Mouse (Mus musculus): ENCODE measurements around the gene Nlrp1a. TPM values are rescaled to one million over a fixed set of nuclear protein-coding genes. Genes with fewer than 3 reads are reported as not detected.

Nlrp1a gene
- 0.04 and 0.12 TPM in 2 replicates for polyA plus RNA-seq (2016; fragmentation: Nextera tagmentation; extraction: Ambion mirVana)

DNA sequence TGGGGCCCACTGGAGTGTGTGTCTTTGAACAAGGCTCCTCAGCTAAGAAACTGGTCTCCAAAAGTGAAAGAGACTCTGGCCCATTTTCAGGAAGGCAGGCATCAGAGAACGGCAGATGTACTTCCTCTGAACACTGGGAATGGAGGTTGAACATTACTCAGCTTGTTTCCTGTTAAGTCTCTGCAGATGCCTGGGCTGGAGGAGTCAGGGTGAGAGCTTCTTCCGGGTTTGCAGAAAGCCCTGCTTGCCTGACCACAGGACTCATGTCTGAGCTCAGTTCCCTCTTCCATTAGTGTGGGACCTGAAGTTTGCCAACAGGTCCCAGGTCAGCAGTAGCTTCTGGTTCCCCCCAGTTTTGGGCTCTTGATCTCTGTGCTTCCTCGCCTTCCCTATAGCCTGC, at the start of gene Nlrp1a:
TSS of gene Nlrp1a (minus strand) at position 44 of the 400 bp plus-strand sequence.
- Histone ChIP-seq H3K9me3 (no peaks in the 10 kb centered on the region), H3K4me1 (no peaks in the 10 kb centered on the region), H3K4me3 (no peak within 1 kb of the TSS), H3K9ac (replicated peaks) (no peak within 1 kb of the TSS), H3K4me2 (replicated peaks) (no peak within 1 kb of the TSS), H3K27me3 (no peaks in the 10 kb centered on the region), H3K27ac (replicated peaks) (no peak within 1 kb of the TSS), H3K36me3 (no peaks in the 10 kb centered on the region)
- WGBS, result 82% methylated on average over 3 of the region's 3 CpGs
- ATAC-seq (ENCODE audit: low FRiP score, low read depth), result no peak

DNA sequence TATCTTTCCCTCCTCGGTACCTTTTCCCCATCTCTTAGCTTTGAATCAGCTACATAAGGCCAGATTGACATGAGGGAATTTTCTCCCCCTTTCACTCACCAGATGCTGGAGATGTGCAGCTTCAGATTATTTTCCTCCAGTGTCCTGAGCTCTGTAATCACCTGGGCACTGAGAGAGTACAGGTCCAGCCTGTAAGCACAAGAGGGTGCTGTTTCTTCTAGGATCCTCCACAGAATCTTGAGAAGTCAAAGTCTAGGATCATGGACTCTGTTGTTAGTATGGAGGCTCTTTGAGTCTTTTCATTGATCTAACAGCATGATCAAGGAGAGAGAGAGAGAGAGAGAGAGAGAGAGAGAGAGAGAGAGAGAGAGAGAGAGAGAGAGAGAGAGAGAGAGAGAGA, 25.1 kb upstream of the Nlrp1a start:
- Histone ChIP-seq H3K4me1 (no peaks in the 10 kb centered on the region), H3K27ac (replicated peaks) (no peak overlapping the region), H3K4me2 (replicated peaks) (no peak overlapping the region), H3K27me3 (no peaks in the 10 kb centered on the region), H3K9me3 (no peaks in the 10 kb centered on the region), H3K9ac (replicated peaks) (no peak overlapping the region), H3K36me3 (no peaks in the 10 kb centered on the region), H3K4me3 (no peak overlapping the region)
- WGBS, result 68% methylated on average over 1 of the region's 1 CpGs
- no peak for ATAC-seq (ENCODE audit: low FRiP score, low read depth)

DNA sequence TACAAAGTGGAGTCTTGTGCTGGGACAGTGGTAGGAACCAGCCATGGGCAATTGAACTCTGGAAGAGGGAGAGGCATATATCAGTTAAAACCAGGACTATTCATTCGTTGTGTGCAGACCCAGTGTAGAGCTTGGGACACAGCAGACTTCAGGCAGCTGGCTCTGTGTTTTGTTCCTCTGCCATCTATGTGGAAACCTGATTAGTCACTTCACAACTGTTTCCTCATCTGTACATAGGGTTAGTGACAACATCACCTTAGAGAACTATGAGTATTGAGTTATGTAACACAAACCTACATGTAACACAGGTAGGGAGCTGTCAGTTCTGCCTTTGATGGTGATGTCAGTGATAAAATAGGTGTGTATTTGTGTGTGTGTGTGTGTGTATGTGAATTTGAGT, 19.6 kb upstream of the Nlrp1a start:
- Histone ChIP-seq H3K4me1 (no peaks in the 10 kb centered on the region), H3K9ac (replicated peaks) (no peak overlapping the region), H3K4me3 (no peak overlapping the region), H3K4me2 (replicated peaks) (no peak overlapping the region), H3K27me3 (no peaks in the 10 kb centered on the region), H3K9me3 (no peaks in the 10 kb centered on the region), H3K27ac (replicated peaks) (no peak overlapping the region), H3K36me3 (no peaks in the 10 kb centered on the region)
- WGBS, result 76% methylated on average over 1 of the region's 1 CpGs
- no peak for ATAC-seq (ENCODE audit: low FRiP score, low read depth)

DNA sequence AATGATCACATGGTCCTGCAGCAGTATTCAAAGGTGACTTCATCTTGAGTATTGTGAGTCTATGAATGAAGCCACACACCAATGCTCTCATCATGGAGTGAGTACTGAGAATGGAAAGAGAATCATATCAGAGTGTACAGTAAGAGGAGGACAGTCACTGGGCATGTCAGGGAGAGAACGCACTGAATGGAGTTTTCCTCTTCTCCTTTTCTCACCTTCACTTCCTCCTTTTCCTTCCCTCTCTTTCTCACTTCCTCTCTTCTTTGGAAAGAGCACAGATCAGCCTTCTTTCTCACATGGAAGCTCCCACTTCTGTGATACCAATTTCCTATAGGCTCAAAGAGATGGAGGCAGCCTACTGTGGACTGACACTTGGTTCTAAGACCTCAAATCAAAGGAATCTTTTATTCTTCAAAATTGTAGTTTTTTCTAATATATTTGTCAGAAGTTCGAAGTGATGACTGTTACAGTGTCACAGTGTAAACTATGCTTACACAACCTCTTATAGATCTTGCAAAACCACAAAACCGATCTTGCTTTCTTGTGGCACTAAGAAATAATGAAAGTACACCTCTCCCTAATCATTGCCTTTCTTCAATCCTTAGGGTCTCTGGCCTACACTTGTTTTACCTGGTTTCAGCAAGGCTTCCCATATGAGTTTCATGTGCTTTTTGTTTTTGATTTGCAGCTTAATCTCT, 15.1 kb upstream of the Nlrp1a start:
- no peaks in the 10 kb centered on the region for H3K4me1 ChIP-seq
- H3K4me2 ChIP-seq (replicated peaks), result no peak overlapping the region
- H3K9ac ChIP-seq (replicated peaks), result no peak overlapping the region
- no peak overlapping the region for H3K27ac ChIP-seq (replicated peaks)
- no peak for ATAC-seq (ENCODE audit: low FRiP score, low read depth)
- 75% methylated on average over 3 of the region's 3 CpGs for WGBS
- no peak overlapping the region for H3K4me3 ChIP-seq
- no peaks in the 10 kb centered on the region for H3K9me3 ChIP-seq
- H3K27me3 ChIP-seq, result no peaks in the 10 kb centered on the region
- H3K36me3 ChIP-seq, result no peaks in the 10 kb centered on the region

DNA sequence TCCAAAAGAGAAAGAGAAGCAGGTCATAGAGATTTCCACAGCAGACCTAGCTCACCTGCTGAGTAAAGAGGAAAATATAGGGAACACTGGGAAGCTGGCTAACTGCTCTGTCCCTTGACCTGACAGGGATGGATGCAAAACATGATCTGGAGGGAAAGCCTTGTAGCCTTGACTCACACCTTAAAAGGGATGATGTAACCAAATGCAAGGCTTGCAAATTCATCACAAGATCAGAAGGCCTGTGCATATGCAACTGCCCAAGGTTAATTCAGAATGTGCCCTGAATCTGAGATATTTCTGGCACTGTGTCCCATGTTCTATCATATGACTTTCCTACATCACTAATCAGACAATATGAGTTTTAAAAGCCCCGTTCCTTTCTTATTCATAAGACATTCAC, 10.8 kb upstream of the Nlrp1a start:
- H3K9ac ChIP-seq (replicated peaks), result no peak overlapping the region
- no peak overlapping the region for H3K4me3 ChIP-seq
- H3K9me3 ChIP-seq, result no peaks in the 10 kb centered on the region
- 78% methylated on average over 1 of the region's 1 CpGs for WGBS
- no peak for ATAC-seq (ENCODE audit: low FRiP score, low read depth)
- no peaks in the 10 kb centered on the region for H3K4me1 ChIP-seq
- H3K27ac ChIP-seq (replicated peaks), result no peak overlapping the region
- H3K36me3 ChIP-seq, result no peaks in the 10 kb centered on the region
- no peak overlapping the region for H3K4me2 ChIP-seq (replicated peaks)
- no peaks in the 10 kb centered on the region for H3K27me3 ChIP-seq

DNA sequence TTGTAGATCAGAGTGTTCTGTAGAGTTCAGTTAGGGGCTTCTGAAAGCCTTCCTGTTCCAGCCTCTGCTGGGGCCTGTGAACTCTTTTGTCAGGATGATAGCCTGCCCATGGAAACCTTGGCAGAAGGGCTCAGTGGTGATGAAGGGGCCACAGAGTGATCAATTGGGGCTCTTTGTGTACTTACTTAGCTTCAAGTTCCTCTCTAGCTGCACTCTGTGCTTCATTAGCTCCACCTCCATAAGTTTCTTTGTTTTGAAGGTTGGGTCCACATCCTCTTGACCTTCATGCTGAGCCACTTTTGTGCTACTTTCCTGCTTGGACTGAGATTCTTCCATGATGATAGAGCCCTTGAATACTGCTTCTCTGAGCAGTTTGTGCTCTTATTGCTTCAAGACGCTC, 2.5 kb downstream of the Nlrp1a start:
- H3K4me2 ChIP-seq (replicated peaks), result no peak overlapping the region
- no peak overlapping the region for H3K9ac ChIP-seq (replicated peaks)
- H3K27ac ChIP-seq (replicated peaks), result no peak overlapping the region
- H3K36me3 ChIP-seq, result no peaks in the 10 kb centered on the region
- 69% methylated on average over 1 of the region's 1 CpGs for WGBS
- no peaks in the 10 kb centered on the region for H3K9me3 ChIP-seq
- no peaks in the 10 kb centered on the region for H3K27me3 ChIP-seq
- H3K4me1 ChIP-seq, result no peaks in the 10 kb centered on the region
- ATAC-seq (ENCODE audit: low FRiP score, low read depth), result no peak
- no peak overlapping the region for H3K4me3 ChIP-seq

DNA sequence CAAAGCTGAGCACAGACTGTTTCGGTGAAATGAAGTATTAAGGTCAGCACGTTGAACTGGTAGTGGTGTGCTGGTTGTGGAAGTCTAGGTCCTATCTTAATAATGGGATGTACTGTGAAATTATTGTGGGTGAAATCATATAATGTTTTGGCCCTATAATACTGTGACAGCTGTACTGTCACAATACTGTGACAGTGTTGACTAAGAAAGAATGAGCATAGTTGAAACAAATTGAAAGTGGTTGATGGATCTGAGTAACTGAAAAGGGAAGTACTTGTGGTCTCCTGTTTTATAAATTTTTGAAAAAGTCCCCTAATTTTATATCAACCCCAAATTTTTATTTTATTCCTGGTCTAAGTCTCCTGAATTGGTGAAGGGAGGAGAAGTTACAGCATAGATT, 37.4 kb downstream of the Nlrp1a start:
- H3K4me3 ChIP-seq, result no peak overlapping the region
- H3K27ac ChIP-seq (replicated peaks), result no peak overlapping the region
- no peak for ATAC-seq (ENCODE audit: low FRiP score, low read depth)
- no peaks in the 10 kb centered on the region for H3K27me3 ChIP-seq
- no peaks in the 10 kb centered on the region for H3K4me1 ChIP-seq
- no peak overlapping the region for H3K4me2 ChIP-seq (replicated peaks)
- WGBS, result 82% methylated on average over 2 of the region's 2 CpGs
- H3K36me3 ChIP-seq, result no peaks in the 10 kb centered on the region
- no peak overlapping the region for H3K9ac ChIP-seq (replicated peaks)
- no peaks in the 10 kb centered on the region for H3K9me3 ChIP-seq

DNA sequence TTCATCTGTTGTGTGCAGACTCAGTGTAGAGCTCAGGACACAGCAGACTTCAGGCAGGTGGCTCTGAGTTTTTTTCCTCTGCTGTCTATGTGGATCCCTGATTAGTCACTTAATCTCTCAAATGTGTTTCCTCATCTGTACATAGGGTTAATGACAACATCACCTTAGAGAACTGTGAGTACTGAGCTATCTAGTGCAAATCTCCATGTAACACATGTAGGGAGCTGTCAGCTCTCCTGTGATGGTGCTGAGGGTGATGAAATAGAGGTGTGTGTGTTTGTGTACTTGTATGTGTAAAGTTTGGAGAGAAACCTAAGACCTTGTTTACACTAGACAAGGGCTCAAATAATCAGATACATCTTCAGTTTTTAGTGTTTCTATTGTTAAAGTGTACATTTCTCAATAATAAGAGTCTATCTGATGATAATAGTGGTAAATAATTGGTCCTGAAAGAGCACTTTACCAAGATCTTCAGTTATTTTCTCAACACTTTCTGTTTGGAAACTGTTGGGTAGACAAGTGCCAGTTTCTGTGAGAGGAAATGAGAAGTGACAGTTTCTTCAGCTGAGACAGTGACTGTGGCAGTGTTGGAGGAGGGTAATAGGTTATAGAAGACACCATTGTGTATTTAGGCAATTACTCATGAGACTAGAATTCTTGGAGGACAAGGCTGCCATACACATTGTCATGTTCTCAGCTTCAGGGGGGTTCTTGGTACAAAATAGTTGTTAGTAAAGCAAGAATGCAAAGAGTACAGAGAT, 38.1 kb downstream of the Nlrp1a start:
- Histone ChIP-seq H3K4me2 (replicated peaks) (no peak overlapping the region), H3K27ac (replicated peaks) (no peak overlapping the region), H3K36me3 (no peaks in the 10 kb centered on the region), H3K9me3 (no peaks in the 10 kb centered on the region), H3K27me3 (no peaks in the 10 kb centered on the region), H3K4me3 (no peak overlapping the region), H3K9ac (replicated peaks) (no peak overlapping the region), H3K4me1 (no peaks in the 10 kb centered on the region)
- ATAC-seq (ENCODE audit: low FRiP score, low read depth), result no peak

DNA sequence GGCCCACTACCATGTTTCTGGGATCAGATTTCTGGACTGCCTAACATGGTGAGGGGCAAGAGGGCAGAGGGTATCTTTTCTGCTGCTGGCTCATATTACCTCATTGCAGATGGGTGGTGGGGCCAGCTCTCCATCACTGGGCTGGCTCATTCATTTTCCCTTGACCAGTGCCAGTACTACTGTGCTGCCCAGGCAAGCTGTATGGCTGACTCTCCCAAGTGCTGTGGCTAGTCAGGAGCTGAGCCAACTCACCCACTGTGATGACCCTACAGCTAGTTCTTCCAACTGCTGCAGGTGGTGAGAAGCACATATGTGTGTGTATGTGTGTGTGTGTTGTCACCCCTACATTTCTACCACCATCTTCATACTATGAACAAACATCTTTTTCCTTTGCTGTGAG, 40.6 kb downstream of the Nlrp1a start:
- no peaks in the 10 kb centered on the region for H3K36me3 ChIP-seq
- ATAC-seq (ENCODE audit: low FRiP score, low read depth), result no peak
- no peak overlapping the region for H3K4me3 ChIP-seq
- no peaks in the 10 kb centered on the region for H3K27me3 ChIP-seq
- no peak overlapping the region for H3K4me2 ChIP-seq (replicated peaks)
- H3K4me1 ChIP-seq, result no peaks in the 10 kb centered on the region
- no peak overlapping the region for H3K27ac ChIP-seq (replicated peaks)
- H3K9me3 ChIP-seq, result 0 out of 2 replicates have a peak, but pooled peaks cover 6% of the 10 kb centered on the region
- H3K9ac ChIP-seq (replicated peaks), result no peak overlapping the region

DNA sequence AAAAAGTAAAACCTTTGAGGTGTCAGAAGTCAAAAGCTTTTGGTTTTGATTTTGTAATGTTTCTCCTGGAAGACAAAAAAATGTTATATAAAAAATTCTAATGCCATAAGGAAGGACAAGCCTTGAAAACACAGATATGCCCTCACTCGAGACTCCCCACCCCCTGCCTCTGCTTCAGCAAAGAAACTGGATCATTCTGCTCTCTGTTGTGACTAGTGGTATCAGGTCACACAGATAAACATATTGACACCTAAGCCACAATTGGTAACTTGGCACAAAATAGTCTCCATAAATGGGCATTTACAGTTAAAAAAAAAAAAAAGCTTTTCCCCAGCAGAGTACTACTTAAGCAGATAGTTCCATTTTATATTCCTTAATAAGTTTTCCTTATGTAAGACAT, 68.2 kb downstream of the Nlrp1a start:
- no peaks in the 10 kb centered on the region for H3K36me3 ChIP-seq

DNA sequence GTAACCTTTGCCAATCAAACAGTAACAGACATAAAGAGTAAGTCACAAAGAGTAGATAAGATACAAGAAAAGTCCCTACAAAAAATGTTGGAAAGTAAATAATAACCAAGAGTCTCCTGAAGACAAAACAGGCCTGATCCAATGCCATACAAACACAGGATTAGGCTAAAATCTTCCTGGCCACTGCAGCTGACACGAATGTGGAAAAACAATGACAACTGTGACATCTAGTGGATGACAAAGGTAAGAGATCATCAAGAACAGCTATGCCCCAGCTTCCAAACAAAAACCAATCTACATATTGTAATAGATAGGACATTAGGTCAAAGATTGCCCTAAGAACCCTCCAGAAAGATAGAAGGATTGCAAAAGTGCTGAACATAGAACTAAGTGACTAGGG, 92.0 kb downstream of the Nlrp1a start:
- no peaks in the 10 kb centered on the region for H3K27me3 ChIP-seq
- H3K9ac ChIP-seq (replicated peaks), result no peak overlapping the region
- ATAC-seq (ENCODE audit: low FRiP score, low read depth), result no peak
- 3% methylated on average over 1 of the region's 1 CpGs for WGBS
- H3K4me3 ChIP-seq, result no peak overlapping the region
- H3K27ac ChIP-seq (replicated peaks), result no peak overlapping the region
- H3K36me3 ChIP-seq, result no peaks in the 10 kb centered on the region
- H3K9me3 ChIP-seq, result no peaks in the 10 kb centered on the region
- H3K4me1 ChIP-seq, result no peaks in the 10 kb centered on the region
- H3K4me2 ChIP-seq (replicated peaks), result no peak overlapping the region

More for the DNA sequence above, 68.2 kb downstream of the Nlrp1a start:
- H3K4me3 ChIP-seq, result no peak overlapping the region
- WGBS, result 75% methylated on average over 1 of the region's 1 CpGs
- H3K4me1 ChIP-seq, result no peaks in the 10 kb centered on the region
- H3K27me3 ChIP-seq, result no peaks in the 10 kb centered on the region
- no peak overlapping the region for H3K4me2 ChIP-seq (replicated peaks)
- peaks cover 13% of the 10 kb centered on the region for H3K9me3 ChIP-seq
- H3K9ac ChIP-seq (replicated peaks), result no peak overlapping the region
- ATAC-seq (ENCODE audit: low FRiP score, low read depth), result no peak
- H3K27ac ChIP-seq (replicated peaks), result no peak overlapping the region

Data from midbrain, embryonic 12.5 days (tissue).